Mouse (Mus musculus) spleen, embryonic (tissue): ENCODE measurements around the gene Krtap5-4.
"Not testable (repeated sequence)": the region's sequence is repeated elsewhere in the genome, so short reads cannot be mapped to it uniquely, and the experiment has no call there.

Experiments
- CTCF ChIA-PET: fragments of 350-600 bp; sonication (Branson Sonifier 250); formaldehyde crosslinking; loops from one replicate; lab custom pipeline; 2022; lab: Charles Lee

Gene Krtap5-4

GRCm38 (mm10) chr7:142321637-142322306 is 18.4 kb downstream of the Krtap5-4 start:
- CTCF ChIA-PET: not testable (repeated sequence)

- CTCF ChIA-PET: no interaction called here
These were observed 19.3 kb downstream of the Krtap5-4 start for GRCm38 (mm10) chr7:142322641-142323040.

- CTCF ChIA-PET: no interaction called here
These were observed 20.2 kb downstream of the Krtap5-4 start for GRCm38 (mm10) chr7:142323396-142324117.

DNA sequence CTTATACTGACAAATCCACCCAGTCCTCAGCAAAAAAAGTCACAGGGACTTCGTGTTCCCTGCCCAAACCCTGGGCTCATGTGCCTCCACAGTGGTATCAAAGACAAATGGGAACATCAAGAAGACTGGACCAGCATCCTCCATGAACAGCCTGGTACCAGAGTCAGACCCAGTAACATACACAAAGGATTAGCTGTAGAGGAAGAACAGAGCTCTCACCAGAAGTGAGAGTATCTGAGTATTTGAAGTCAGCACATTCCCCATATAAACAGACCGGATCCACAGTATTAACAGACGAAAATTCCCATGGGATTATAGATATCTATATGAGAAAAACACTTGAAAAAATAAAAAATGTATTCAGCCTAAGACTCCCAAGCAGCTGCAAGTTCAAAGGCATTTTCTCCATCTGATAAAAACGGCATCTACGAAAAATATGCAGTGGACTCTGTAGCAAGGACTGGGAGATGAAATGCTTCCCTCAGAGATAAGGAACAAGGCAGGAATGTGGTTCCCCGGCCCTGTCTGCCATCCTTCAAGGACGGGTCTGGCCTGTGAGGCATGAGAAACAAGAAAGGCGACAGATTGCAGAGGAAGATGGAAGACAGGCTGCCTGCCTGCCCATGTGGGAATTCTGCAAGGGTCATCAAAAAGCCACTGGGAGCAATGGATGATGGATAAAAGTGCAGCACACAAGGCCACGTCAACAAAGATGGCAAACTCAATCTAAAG is 23.5 kb downstream of the Krtap5-4 start:
- CTCF ChIA-PET: no interaction called here

- CTCF ChIA-PET: interaction anchor here (0.8 kb wide), 1 partner anchor 206 kb away, joined by 13 read pairs; no protein-coding TSS in a partner anchor
These were observed 25.2 kb downstream of the Krtap5-4 start for GRCm38 (mm10) chr7:142328507-142328906.

DNA sequence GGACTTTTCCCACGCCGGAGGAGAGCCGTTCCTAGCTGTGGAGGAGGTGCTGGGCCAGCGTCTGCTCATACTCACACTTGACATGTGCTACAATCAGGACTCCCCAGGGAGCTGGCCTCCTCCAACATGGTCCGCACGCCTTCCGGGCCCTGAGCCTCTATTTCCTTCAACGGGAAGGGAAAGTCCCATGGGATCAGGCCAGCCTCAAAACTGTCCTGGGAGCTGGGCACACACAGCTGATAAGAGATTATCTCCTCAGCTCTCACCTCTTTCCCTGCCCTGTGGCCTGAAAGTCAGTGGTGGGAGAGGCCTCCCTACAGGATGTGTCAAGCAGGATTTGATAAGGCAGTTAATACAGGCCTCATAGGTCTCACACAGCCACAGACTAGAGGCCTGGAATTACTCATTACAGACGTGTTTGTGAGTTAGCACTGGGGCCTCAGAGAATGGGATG is 26.9 kb downstream of the Krtap5-4 start:
- CTCF ChIA-PET: interaction anchor here (0.7 kb wide), 1 partner anchor 105 kb away, joined by 3 read pairs; no protein-coding TSS in a partner anchor

GRCm38 (mm10) chr7:142331281-142331680 is 27.9 kb downstream of the Krtap5-4 start:
- CTCF ChIA-PET: interaction anchor here (0.6 to 0.7 kb wide), 2 partner anchors 43 to 167 kb away, joined by 3 to 5 read pairs; no protein-coding TSS in a partner anchor

DNA sequence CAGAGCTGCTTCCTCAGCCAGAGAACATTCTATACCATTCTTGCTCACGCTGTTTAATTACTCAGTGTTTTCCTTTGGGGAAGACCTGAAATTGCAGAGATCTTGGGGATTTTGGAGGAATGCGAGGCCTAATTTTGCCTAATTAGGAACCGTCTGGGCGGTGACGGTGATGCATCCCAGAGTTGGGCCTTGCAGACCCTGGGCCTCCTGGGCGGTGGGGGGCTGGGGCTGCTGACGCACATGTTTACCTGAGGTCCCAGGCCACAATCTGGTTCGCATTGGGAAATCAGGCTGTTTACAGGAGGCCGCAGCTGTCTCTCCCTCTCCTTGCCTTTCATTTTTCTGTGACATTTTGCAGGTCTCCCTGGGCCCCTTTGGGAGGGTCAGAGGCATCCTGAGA is 29.4 kb downstream of the Krtap5-4 start:
- CTCF ChIA-PET: interaction anchor here (0.6 to 2.3 kb wide), 2 partner anchors 107 to 255 kb away, joined by 4 to 8 read pairs; no protein-coding TSS in a partner anchor

DNA sequence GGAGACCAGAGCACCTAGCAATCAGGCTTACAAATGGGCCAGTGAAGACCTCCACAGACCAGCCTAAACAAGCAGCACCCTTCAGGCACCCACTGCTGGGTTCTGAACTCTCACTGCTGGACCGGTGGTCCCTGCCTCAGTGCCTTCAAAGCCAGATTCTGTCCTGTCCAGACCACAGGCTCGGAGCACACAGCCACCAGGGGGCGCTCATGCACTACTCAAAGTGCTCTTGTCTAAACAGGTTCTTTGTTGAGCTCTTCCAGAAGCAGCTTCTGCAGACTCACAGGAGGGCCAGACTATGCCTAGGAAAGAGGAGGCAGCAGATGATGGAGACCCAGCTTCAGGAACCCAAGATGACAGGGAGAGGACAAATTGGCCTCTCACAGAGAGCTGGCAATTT is 30.9 kb downstream of the Krtap5-4 start:
- CTCF ChIA-PET: interaction anchor here (0.6 to 2.3 kb wide), 9 partner anchors 13 to 340 kb away, joined by 3 to 8 read pairs (median 4); no protein-coding TSS in a partner anchor

- CTCF ChIA-PET: interaction anchor here (1.1 to 2.3 kb wide), 4 partner anchors 74 to 105 kb away, joined by 3 to 8 read pairs (median 6); no protein-coding TSS in a partner anchor
These were observed 31.8 kb downstream of the Krtap5-4 start for GRCm38 (mm10) chr7:142335151-142335550.

DNA sequence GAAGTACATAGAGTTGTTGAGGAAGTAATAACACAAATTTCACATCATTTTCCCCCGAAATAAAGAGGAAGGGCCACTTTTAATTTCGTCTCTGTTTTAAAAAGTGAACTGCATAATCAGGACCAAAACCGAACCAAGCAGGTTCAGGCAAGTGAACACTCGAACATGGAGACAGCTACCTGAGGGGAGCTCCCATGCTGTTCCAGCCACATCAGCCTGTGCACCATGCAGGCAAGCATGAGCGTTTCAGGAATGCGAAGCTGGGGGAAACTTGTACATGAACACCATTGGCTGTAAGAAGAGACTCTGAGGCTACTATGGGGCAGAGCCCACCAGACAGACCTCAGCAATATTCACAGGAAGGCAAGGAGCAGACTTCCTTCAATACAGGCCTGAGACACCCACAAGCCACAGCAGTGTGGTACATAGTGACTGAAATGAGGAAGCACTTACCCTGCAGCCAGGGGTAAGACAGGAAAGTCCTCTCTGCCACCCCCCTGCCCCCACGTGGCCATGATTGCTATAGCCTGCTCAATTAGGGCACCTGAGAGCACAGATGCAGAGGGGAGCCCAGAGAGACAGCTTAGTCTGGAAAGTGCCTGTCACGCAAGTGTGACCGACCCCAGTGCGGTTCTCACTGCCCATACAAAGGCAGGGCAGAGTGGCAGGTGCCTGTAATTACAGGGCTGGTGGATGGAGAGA is 37.1 kb downstream of the Krtap5-4 start:
- CTCF ChIA-PET: no interaction called here

GRCm38 (mm10) chr7:142341564-142342246 is 38.4 kb downstream of the Krtap5-4 start:
- CTCF ChIA-PET: no interaction called here

GRCm38 (mm10) chr7:142342247-142342640 is 38.9 kb downstream of the Krtap5-4 start:
- CTCF ChIA-PET: no interaction called here

DNA sequence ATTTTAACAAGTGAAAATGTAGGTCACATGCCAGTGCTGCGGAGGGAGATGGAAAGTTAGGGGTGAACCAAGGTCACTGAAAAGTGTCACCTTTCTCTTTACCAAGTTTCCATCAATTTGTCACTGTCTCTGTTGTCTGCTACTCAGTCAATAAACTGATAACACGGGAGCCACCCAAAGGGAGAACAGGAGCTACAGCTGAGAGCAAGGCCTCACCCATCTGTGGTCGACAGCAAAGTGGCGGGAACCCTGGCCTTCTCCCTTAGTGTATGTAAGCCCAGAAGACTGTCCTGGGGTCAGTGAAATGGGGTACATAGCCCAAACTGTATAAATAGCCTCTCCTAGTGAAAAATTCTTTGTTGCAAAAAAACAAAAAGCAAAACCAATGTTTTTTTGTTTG is 44.2 kb downstream of the Krtap5-4 start:
- CTCF ChIA-PET: no interaction called here

- CTCF ChIA-PET: no interaction called here
These were observed 46.1 kb downstream of the Krtap5-4 start for GRCm38 (mm10) chr7:142349308-142349961.

- CTCF ChIA-PET: no interaction called here
These were observed 48.2 kb downstream of the Krtap5-4 start for GRCm38 (mm10) chr7:142351569-142351968.

GRCm38 (mm10) chr7:142353854-142354253 is 50.5 kb downstream of the Krtap5-4 start:
- CTCF ChIA-PET: no interaction called here
